Mouse (Mus musculus) midbrain, embryonic 14.5 days (tissue): ENCODE results near the gene Slc30a2. TPM values are rescaled to one million over a fixed set of nuclear protein-coding genes. Genes with fewer than 3 reads are reported as not detected.
"Not testable (repeated sequence)": the region's sequence is repeated elsewhere in the genome, so short reads cannot be mapped to it uniquely, and the experiment has no call there.

Experiments used
- ATAC-seq: fragments of 200-750 bp; cut with Nextera tagmentation; 2 replicates; pipeline ENCODE4 v1.8.0; 2017; ENCODE audit warnings: moderate number of reproducible peaks, moderate library complexity; ENCODE audit not compliant: low FRiP score, low TSS enrichment
- DNase-seq: peaks from one replicate; pipeline ENCODE4 v3.0.0-alpha.2; 2015
- H3K27ac ChIP-seq: fragments of 300-500 bp; sonication (generic); replicated peaks from 2 replicates; pipeline ENCODE4 v1.5.1; 2014; ENCODE audit warnings: mild to moderate bottlenecking, low read depth, low read length, moderate library complexity
- H3K27me3 ChIP-seq: fragments of 300-500 bp; sonication (generic); 2 replicates; pipeline ENCODE4 v1.6.1; 2014; ENCODE audit warnings: low read length, control low read depth, mixed read lengths; ENCODE audit not compliant: control insufficient read depth, insufficient read depth
- H3K36me3 ChIP-seq: fragments of 300-500 bp; sonication (generic); 2 replicates; pipeline ENCODE4 v1.6.1; 2014; ENCODE audit warnings: low read length, control low read depth; ENCODE audit not compliant: control insufficient read depth, insufficient read depth
- H3K4me1 ChIP-seq: fragments of 300-500 bp; sonication (generic); 2 replicates; pipeline ENCODE4 v1.6.1; 2014; ENCODE audit warnings: mild to moderate bottlenecking, antibody characterized with exemption, low read length, control low read depth; ENCODE audit not compliant: control insufficient read depth, insufficient read depth
- H3K4me2 ChIP-seq: fragments of 300-500 bp; sonication (generic); 2 replicates; pipeline ENCODE4 v1.6.1; 2014; ENCODE audit warnings: mild to moderate bottlenecking, low read length, moderate library complexity
- H3K4me3 ChIP-seq: fragments of 300-500 bp; sonication (generic); replicated peaks from 2 replicates; pipeline ENCODE4 v1.5.1; 2014; ENCODE audit warnings: low read depth, low read length
- H3K9ac ChIP-seq: fragments of 300-500 bp; sonication (generic); replicated peaks from 2 replicates; pipeline ENCODE4 v1.6.1; 2014; ENCODE audit warnings: mild to moderate bottlenecking, low read length, moderate library complexity
- H3K9me3 ChIP-seq: fragments of 300-500 bp; sonication (generic); 2 replicates; pipeline ENCODE4 v1.6.1; 2016; ENCODE audit warnings: low read length, control low read depth, mixed read lengths; ENCODE audit not compliant: control insufficient read depth
- WGBS: fragments of 180-500 bp; shearing (Covaris S2); extraction: QIAGEN DNeasy Blood & Tissue Kit; methylation state at CpG from one replicate; pipeline ENCODE4 v1.1.7; 2014; 5-methylcytosine and 5-hydroxymethylcytosine counted together
- polyA plus RNA-seq: library from polyadenylated mRNA; unstranded; fragments of >200 nt; fragmentation: Nextera tagmentation; extraction: Ambion mirVana; gene quantifications from 2 replicates; pipeline ENCODE4 v1.2.1, GENCODE M21; 2014

The Slc30a2 gene
- polyA plus RNA-seq: 0.11 TPM in 1 of 2 replicates, not detected in the other

- ATAC-seq (no peak), DNase-seq (no peak)
- no peaks in the 10 kb centered on the region for H3K9me3 ChIP-seq
- 0 out of 2 replicates have a peak within 1 kb of the TSS, but pooled peaks have one; percentile 7 for H3K9ac ChIP-seq
- no peak within 1 kb of the TSS for H3K27ac ChIP-seq
- no peaks in the 10 kb centered on the region for H3K36me3 ChIP-seq
- peaks cover 31% of the 10 kb centered on the region for H3K27me3 ChIP-seq
- H3K4me1 ChIP-seq: no peaks in the 10 kb centered on the region; the same call in 1 of the 2 replicates
- peak within 1 kb of the TSS; percentile 25 for H3K4me2 ChIP-seq
- H3K4me3 ChIP-seq: peak within 1 kb of the TSS; percentile 14; the same call in 1 of the 2 replicates
- 2% methylated on average over 61 of the region's 61 CpGs for WGBS
These were observed at the start of gene Slc30a2 for GRCm38 (mm10) chr4:134343071-134344031. Slc30a2 (plus strand) TSS chr4:134343181.

GRCm38 (mm10) chr4:134293692-134294163 is 49.3 kb upstream of the Slc30a2 start:
- H3K4me3 ChIP-seq: no peak overlapping the region
- H3K27me3 ChIP-seq: no peaks in the 10 kb centered on the region
- no peaks in the 10 kb centered on the region for H3K36me3 ChIP-seq
- ATAC-seq (no peak), DNase-seq (no peak)
- H3K9ac ChIP-seq: no peak overlapping the region
- no peaks in the 10 kb centered on the region for H3K9me3 ChIP-seq
- no peak overlapping the region for H3K4me2 ChIP-seq
- 81% methylated on average over 9 of the region's 9 CpGs for WGBS
- H3K27ac ChIP-seq: no peak overlapping the region
- peaks cover 2% of the 10 kb centered on the region; the same call in 1 of the 2 replicates for H3K4me1 ChIP-seq

- H3K9ac ChIP-seq, H3K4me3 ChIP-seq, H3K27me3 ChIP-seq, H3K9me3 ChIP-seq, H3K27ac ChIP-seq, H3K36me3 ChIP-seq, H3K4me2 ChIP-seq, DNase-seq, H3K4me1 ChIP-seq, ATAC-seq: not testable (repeated sequence)
- WGBS: 84% methylated on average over 4 of the region's 4 CpGs
These were observed 46.9 kb upstream of the Slc30a2 start for GRCm38 (mm10) chr4:134296096-134296495.

GRCm38 (mm10) chr4:134296523-134296922 is 46.5 kb upstream of the Slc30a2 start:
- ATAC-seq: no peak
- WGBS: 91% methylated on average over 4 of the region's 4 CpGs
- no peak overlapping the region for H3K4me2 ChIP-seq
- no peak overlapping the region for H3K9ac ChIP-seq
- no peaks in the 10 kb centered on the region for H3K4me1 ChIP-seq
- no peak overlapping the region for H3K4me3 ChIP-seq
- DNase-seq: no peak
- H3K27ac ChIP-seq: no peak overlapping the region
- H3K36me3 ChIP-seq: no peaks in the 10 kb centered on the region
- H3K27me3 ChIP-seq: no peaks in the 10 kb centered on the region
- no peaks in the 10 kb centered on the region for H3K9me3 ChIP-seq

- 93% methylated on average over 8 of the region's 8 CpGs for WGBS
- Histone ChIP-seq H3K36me3 (no peaks in the 10 kb centered on the region), H3K9ac (no peak overlapping the region), H3K4me1 (no peaks in the 10 kb centered on the region), H3K9me3 (no peaks in the 10 kb centered on the region), H3K4me3 (no peak overlapping the region), H3K27ac (no peak overlapping the region), H3K27me3 (no peaks in the 10 kb centered on the region), H3K4me2 (no peak overlapping the region)
- DNase-seq (no peak), ATAC-seq (no peak)
These were observed 45.6 kb upstream of the Slc30a2 start for GRCm38 (mm10) chr4:134297369-134297768.

- 80% methylated on average over 19 of the region's 19 CpGs for WGBS
- no peak for ATAC-seq
These were observed 44.1 kb upstream of the Slc30a2 start for GRCm38 (mm10) chr4:134298626-134299497.

GRCm38 (mm10) chr4:134299498-134299810 is 43.5 kb upstream of the Slc30a2 start:
- ATAC-seq (no peak), DNase-seq (no peak)
- 71% methylated on average over 4 of the region's 4 CpGs for WGBS
- no peaks in the 10 kb centered on the region for H3K9me3 ChIP-seq
- H3K4me3 ChIP-seq: no peak overlapping the region
- no peak overlapping the region for H3K27ac ChIP-seq
- H3K4me1 ChIP-seq: no peaks in the 10 kb centered on the region
- H3K36me3 ChIP-seq: no peaks in the 10 kb centered on the region
- no peak overlapping the region for H3K4me2 ChIP-seq
- no peak overlapping the region for H3K9ac ChIP-seq
- H3K27me3 ChIP-seq: no peaks in the 10 kb centered on the region

More at GRCm38 (mm10) chr4:134298626-134299497, 44.1 kb upstream of the Slc30a2 start:
- Histone ChIP-seq H3K9ac (no peak overlapping the region), H3K27ac (no peak overlapping the region), H3K36me3 (no peaks in the 10 kb centered on the region), H3K27me3 (no peaks in the 10 kb centered on the region), H3K4me2 (no peak overlapping the region), H3K9me3 (no peaks in the 10 kb centered on the region), H3K4me3 (no peak overlapping the region), H3K4me1 (no peaks in the 10 kb centered on the region)
- no peak for DNase-seq

- H3K27me3 ChIP-seq: no peaks in the 10 kb centered on the region
- WGBS: 76% methylated on average over 9 of the region's 9 CpGs
- H3K36me3 ChIP-seq: no peaks in the 10 kb centered on the region
- H3K9me3 ChIP-seq: no peaks in the 10 kb centered on the region
- H3K4me3 ChIP-seq: no peak overlapping the region
- no peak overlapping the region for H3K27ac ChIP-seq
- H3K4me1 ChIP-seq: no peaks in the 10 kb centered on the region
- H3K9ac ChIP-seq: no peak overlapping the region
- no peak overlapping the region for H3K4me2 ChIP-seq
- DNase-seq: no peak
- no peak for ATAC-seq
These were observed 42.7 kb upstream of the Slc30a2 start for GRCm38 (mm10) chr4:134300316-134300715.
